Comparison of ENCODE assay signal across 8 mouse cellular contexts in genomic region chr2:84184288-84185015, GRCm38 (mm10).
A peak's percentile ranks its signal among the peaks of the same experiment; 100 is the strongest.
DNase-seq lines count a peak whose midpoint lies in the region; ATAC-seq and TF ChIP-seq lines count a peak whose summit lies in the region.

No protein-coding gene starts in this region.

- H3K4me1 ChIP-seq in heart, adult 2 months (ENCODE audit: control insufficient read depth, insufficient read depth, low read length), result peaks cover 2% of the 10 kb centered on the region; the same call in 1 of the 2 replicates
- no peaks in the 10 kb centered on the region for H3K4me1 ChIP-seq in kidney, postnatal 0 days (replicated peaks; ENCODE audit: insufficient read depth, low read length)

- H3K9me3 ChIP-seq in kidney, postnatal 0 days (replicated peaks; ENCODE audit: low read length), result no peaks in the 10 kb centered on the region

- no peaks in the 10 kb centered on the region for H3K79me2 ChIP-seq in heart, adult 2 months (replicated peaks; ENCODE audit: control insufficient read depth, insufficient read depth, low read length)

- TF ChIP-seq POLR2A in heart, adult 2 months (IDR thresholded peaks at IDR 0.05; ENCODE audit: insufficient read depth, low read depth, low read length), result peak; percentile 27; the same call in 1 of the 2 replicates

- no peak; the same call in 1 of the 2 replicates for TF ChIP-seq CTCF in heart, adult 2 months (IDR thresholded peaks at IDR 0.05)
- peak; percentile 21; the same call in 1 of the 2 replicates for TF ChIP-seq CTCF in kidney, postnatal 0 days (IDR thresholded peaks at IDR 0.05; ENCODE audit: low read depth)

- no peaks in the 10 kb centered on the region; the same call in 1 of the 2 replicates for H3K36me3 ChIP-seq in heart, adult 2 months (ENCODE audit: control insufficient read depth, insufficient read depth, low read length)
- no peaks in the 10 kb centered on the region for H3K36me3 ChIP-seq in kidney, postnatal 0 days (ENCODE audit: insufficient read depth, low read length)

- intact Hi-C loops in heart, adult 2 months (cut with DNase I), result loop anchor here (1.0 to 5.0 kb wide), 4 partner anchors 45 to 202 kb away; no protein-coding TSS in a partner anchor

- DNase-seq in adrenal gland, postnatal 36 days, result peak; percentile 30 to 37
- DNase-seq in heart, adult 2 months, result peak; percentile 46 to 68
- peak; percentile 86 for DNase-seq in kidney, postnatal 0 days (ENCODE audit: low spot score)
- DNase-seq in lung, postnatal 4 days, result peak; percentile 55 to 80
- DNase-seq in ovary, postnatal 14 days (ENCODE audit: low spot score), result no peak
- DNase-seq in urinary bladder, postnatal 14 days (ENCODE audit: low spot score), result no peak
- DNase-seq in right cerebral cortex, postnatal 25 days, result no peak

- H3K27ac ChIP-seq in heart, adult 2 months, result peak overlapping the region; percentile 82
- H3K27ac ChIP-seq in kidney, postnatal 0 days, result peak overlapping the region; percentile 73

- H3K27me3 ChIP-seq in heart, adult 2 months (ENCODE audit: control insufficient read depth, insufficient read depth, low read length), result no peaks in the 10 kb centered on the region
- no peaks in the 10 kb centered on the region for H3K27me3 ChIP-seq in kidney, postnatal 0 days (ENCODE audit: insufficient read depth, low read length)

- H3K4me3 ChIP-seq in heart, adult 2 months, result peak overlapping the region; percentile 22
- H3K4me3 ChIP-seq in kidney, postnatal 0 days (replicated peaks; ENCODE audit: low read depth, low read length), result 0 out of 2 replicates have a peak overlapping the region, but pooled peaks have one; percentile 5

- peak overlapping the region; percentile 52 for H3K4me2 ChIP-seq in kidney, postnatal 0 days (ENCODE audit: low read length)

- 32% methylated on average over 19 of the region's 19 CpGs for WGBS in heart, adult 2 months
- WGBS in kidney, postnatal 0 days, result 17% methylated on average over 19 of the region's 19 CpGs

- ATAC-seq in kidney, postnatal 0 days (replicated peaks; ENCODE audit: low FRiP score, low read depth), result peak; percentile 87
- no peak for ATAC-seq in CD4-positive, CD25-positive, alpha-beta regulatory T cell, adult 4 months

- peak; percentile 73; the same call in 1 of the 2 replicates for TF ChIP-seq EP300 in heart, adult 2 months (IDR thresholded peaks at IDR 0.05; ENCODE audit: insufficient read depth, low read depth, low read length)

- no peak overlapping the region for H3K9ac ChIP-seq in heart, adult 2 months (ENCODE audit: low read depth, low read length)
- 0 out of 2 replicates have a peak overlapping the region, but pooled peaks have one; percentile 23 for H3K9ac ChIP-seq in kidney, postnatal 0 days (ENCODE audit: low read depth, low read length)

Comparison
In these comparisons a context has a peak if more than half of its experiments do, and no peak if none do; other contexts are left out.
1. DNase-seq: peak in adrenal gland, postnatal 36 days (2 of 2), heart, adult 2 months (2 of 2), kidney, postnatal 0 days (single experiment) and lung, postnatal 4 days (2 of 2); none in ovary, postnatal 14 days (single experiment), urinary bladder, postnatal 14 days (single experiment) and right cerebral cortex, postnatal 25 days (single experiment).